In the genomic region with DNA sequence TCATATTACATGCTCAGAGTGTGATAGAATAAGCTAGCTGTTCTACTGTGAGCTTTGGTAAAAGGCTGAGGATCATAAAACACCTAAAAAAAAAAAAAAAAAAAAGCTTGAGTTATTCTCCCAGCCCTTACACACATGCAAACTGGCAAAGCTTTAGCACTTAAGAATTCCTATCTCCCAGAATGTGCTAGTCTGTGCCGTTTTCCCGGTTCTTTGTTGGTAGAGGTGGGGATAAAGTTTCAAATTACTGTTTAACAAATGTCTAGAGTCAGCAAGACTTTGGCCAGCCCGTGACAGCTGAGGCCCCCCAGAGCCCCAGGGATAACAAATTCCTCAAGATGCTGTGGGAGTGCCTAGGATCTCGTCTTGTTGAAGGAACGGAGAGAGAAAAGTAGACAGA, we compare ENCODE assay signal across 12 mouse cellular contexts.
A peak's percentile ranks its signal among the peaks of the same experiment; 100 is the strongest.
DNase-seq lines count a peak whose midpoint lies in the region; ATAC-seq and TF ChIP-seq lines count a peak whose summit lies in the region.
"Had no signal": no experiment of that assay in that cellular context is flagged by ENCODE, and none has a peak within 500 bp of the region (broad histone marks: within the 10 kb centered on the region; RNA-seq: fewer than 3 reads in every experiment).

No protein-coding gene starts in this region.

- no peak overlapping the region for H3K4me3 ChIP-seq in hindbrain, embryonic 10.5 days
- no peak overlapping the region for H3K4me3 ChIP-seq in hindbrain, postnatal 0 days (ENCODE audit: low read length)
- H3K4me3 ChIP-seq in kidney, adult 2 months (ENCODE audit: insufficient read depth, low read depth, low read length), result no peak overlapping the region
- H3K4me3 ChIP-seq in liver, embryonic 11.5 days (ENCODE audit: low read depth, low read length), result no peak overlapping the region
- H3K4me3 ChIP-seq: forebrain, embryonic 13.5 days had no signal

- H3K27ac ChIP-seq in hindbrain, embryonic 10.5 days, result no peak overlapping the region
- H3K27ac ChIP-seq in hindbrain, postnatal 0 days, result no peak overlapping the region
- no peak overlapping the region for H3K27ac ChIP-seq in kidney, adult 2 months (ENCODE audit: insufficient read depth, low read depth, low read length)
- H3K27ac ChIP-seq in liver, embryonic 11.5 days (ENCODE audit: low read depth, low read length), result no peak overlapping the region
- H3K27ac ChIP-seq: forebrain, embryonic 13.5 days had no signal

- no peak for TF ChIP-seq POLR2A in kidney, adult 2 months (IDR thresholded peaks at IDR 0.05; ENCODE audit: low read depth, low read length)

- H3K27me3 ChIP-seq in hindbrain, embryonic 10.5 days (ENCODE audit: insufficient read depth, poor library complexity, severe bottlenecking), result no peaks in the 10 kb centered on the region
- H3K27me3 ChIP-seq in hindbrain, postnatal 0 days (ENCODE audit: insufficient read depth, low read length), result no peaks in the 10 kb centered on the region
- H3K27me3 ChIP-seq in kidney, adult 2 months (replicated peaks; ENCODE audit: control insufficient read depth, insufficient read depth, low read length), result no peaks in the 10 kb centered on the region
- H3K27me3 ChIP-seq in liver, embryonic 11.5 days (replicated peaks; ENCODE audit: control insufficient read depth, insufficient read depth, low read length), result no peaks in the 10 kb centered on the region

- TF ChIP-seq CTCF in hindbrain, postnatal 0 days (IDR thresholded peaks at IDR 0.05; ENCODE audit: low read depth), result no peak
- no peak for TF ChIP-seq CTCF in kidney, adult 2 months (conservative IDR thresholded peaks at IDR 0.05; ENCODE audit: insufficient read depth, insufficient read length, low read depth, low read length)

- peaks cover 7% of the 10 kb centered on the region for H3K4me1 ChIP-seq in hindbrain, embryonic 10.5 days (replicated peaks)
- H3K4me1 ChIP-seq in hindbrain, postnatal 0 days (ENCODE audit: insufficient read depth, low read length), result no peaks in the 10 kb centered on the region
- H3K4me1 ChIP-seq in kidney, adult 2 months (ENCODE audit: control insufficient read depth, insufficient read depth, low read length), result no peaks in the 10 kb centered on the region
- H3K4me1 ChIP-seq in liver, embryonic 11.5 days (replicated peaks; ENCODE audit: control insufficient read depth, insufficient read depth, low read length), result no peaks in the 10 kb centered on the region
- H3K4me1 ChIP-seq: forebrain, embryonic 13.5 days had no signal

- peak; percentile 38 for DNase-seq in hindbrain, embryonic 10.5 days (ENCODE audit: low spot score)
- DNase-seq in hindbrain, postnatal 0 days (ENCODE audit: low spot score), result no peak
- peak; percentile 66 for DNase-seq in embryo, embryonic 10 days (ENCODE audit: low spot score)
- DNase-seq in kidney, adult 2 months, result peak; percentile 33
- DNase-seq in kidney, postnatal 36 days, result peak; percentile 28 to 43
- no peak for DNase-seq in liver, embryonic 11.5 days (ENCODE audit: low spot score)
- no peak for DNase-seq in left cerebral cortex, postnatal 10 days (ENCODE audit: extremely low spot score in 1 of 2, low spot score in 2 of 2)
- DNase-seq in ovary, adult 18-20 months (ENCODE audit: low spot score), result no peak
- DNase-seq: adrenal gland, adult 2 months; cerebellum, adult 9-10 months had no signal

- H3K4me2 ChIP-seq in hindbrain, postnatal 0 days (ENCODE audit: low read depth, low read length), result no peak overlapping the region
- no peak overlapping the region for H3K4me2 ChIP-seq in liver, embryonic 11.5 days
- H3K4me2 ChIP-seq: forebrain, embryonic 13.5 days had no signal

- no peak for ATAC-seq in hindbrain, postnatal 0 days
- no peak for ATAC-seq in liver, embryonic 11.5 days (replicated peaks; ENCODE audit: low FRiP score)
- ATAC-seq: forebrain, embryonic 13.5 days; inflammation-experienced regulatory T-cells, adult 6 months had no signal

- 30% methylated on average over 5 of the region's 5 CpGs for WGBS in hindbrain, embryonic 10.5 days
- 36% methylated on average over 5 of the region's 5 CpGs for WGBS in hindbrain, postnatal 0 days
- 26% methylated on average over 5 of the region's 5 CpGs for WGBS in kidney, adult 2 months
- 31% methylated on average over 5 of the region's 5 CpGs for WGBS in liver, embryonic 11.5 days

- no peaks in the 10 kb centered on the region for H3K9me3 ChIP-seq in hindbrain, embryonic 10.5 days
- H3K9me3 ChIP-seq in hindbrain, postnatal 0 days (ENCODE audit: low read length), result no peaks in the 10 kb centered on the region
- H3K9me3 ChIP-seq in liver, embryonic 11.5 days (ENCODE audit: control insufficient read depth, low read length), result no peaks in the 10 kb centered on the region
- H3K9me3 ChIP-seq: forebrain, embryonic 13.5 days had no signal

- intact Hi-C loops in left cerebral cortex, postnatal 10 days (cut with DNase I), result no loop called here

- no peaks in the 10 kb centered on the region for H3K36me3 ChIP-seq in hindbrain, embryonic 10.5 days
- no peaks in the 10 kb centered on the region for H3K36me3 ChIP-seq in hindbrain, postnatal 0 days (ENCODE audit: insufficient read depth, low read length)
- no peaks in the 10 kb centered on the region for H3K36me3 ChIP-seq in kidney, adult 2 months (ENCODE audit: control insufficient read depth, insufficient read depth, low read length)
- no peaks in the 10 kb centered on the region for H3K36me3 ChIP-seq in liver, embryonic 11.5 days (ENCODE audit: control insufficient read depth, insufficient read depth, low read length)

- H3K9ac ChIP-seq in hindbrain, postnatal 0 days (replicated peaks; ENCODE audit: low read length), result no peak overlapping the region
- no peak overlapping the region for H3K9ac ChIP-seq in liver, embryonic 11.5 days (ENCODE audit: low read depth, low read length)
- H3K9ac ChIP-seq: forebrain, embryonic 13.5 days had no signal

Comparison
In these comparisons a context has a peak if more than half of its experiments do, and no peak if none do; other contexts are left out.
1. DNase-seq: peak in hindbrain, embryonic 10.5 days (single experiment), embryo, embryonic 10 days (single experiment), kidney, adult 2 months (single experiment) and kidney, postnatal 36 days (2 of 2); none in hindbrain, postnatal 0 days (single experiment), liver, embryonic 11.5 days (single experiment), left cerebral cortex, postnatal 10 days (0 of 2) and ovary, adult 18-20 months (single experiment).